Mouse (Mus musculus) layer of hippocampus, adult 2 months (tissue): ENCODE results near the gene Cars2. TPM values are rescaled to one million over a fixed set of nuclear protein-coding genes. Genes with fewer than 3 reads are reported as not detected.
A peak's percentile ranks its signal among the peaks of the same experiment; 100 is the strongest.
"Not testable (repeated sequence)": the region's sequence is repeated elsewhere in the genome, so short reads cannot be mapped to it uniquely, and the experiment has no call there.

ENCODE experiments used
- DNase-seq, 2 experiments: peaks; one replicate each; pipeline ENCODE4 v3.0.0; 2022; ENCODE audit warnings: low spot score in 2 of 2
- H3K27ac ChIP-seq: fragments of 200-600 bp; 2 replicates; pipeline ENCODE4 v1.8.1; 2022
- H3K4me3 ChIP-seq: fragments of 200-600 bp; 2 replicates; pipeline ENCODE4 v1.8.1; 2022; ENCODE audit warnings: mild to moderate bottlenecking
- CTCF ChIP-seq: fragments of 200-600 bp; conservative IDR thresholded peaks from 2 replicates; pipeline ENCODE4 v1.8.1; 2022; ENCODE audit warnings: antibody characterized with exemption, mild to moderate bottlenecking, moderate library complexity
- total RNA-seq, 2 experiments: library from RNA; stranded (reverse); gene quantifications; 2 replicates each; pipeline ENCODE4 v1.2.3; 2021

Gene Cars2
- total RNA-seq, 2 experiments from 2014 or later = 22.7 to 26.5 TPM

- Histone ChIP-seq H3K4me3 (no peak overlapping the region), H3K27ac (no peak overlapping the region)
- DNase-seq = no peak
- TF ChIP-seq CTCF = no peak
These were observed 18.9 kb upstream of the Cars2 start for GRCm38 (mm10) chr8:11569260-11570097.

- not testable (repeated sequence) for DNase-seq, H3K27ac ChIP-seq, H3K4me3 ChIP-seq
These were observed 17.6 kb upstream of the Cars2 start for GRCm38 (mm10) chr8:11568193-11568592.

- no peak for TF ChIP-seq CTCF
- Histone ChIP-seq H3K4me3 (no peak overlapping the region), H3K27ac (no peak overlapping the region)
- DNase-seq = no peak
These were observed 14.1 kb upstream of the Cars2 start for GRCm38 (mm10) chr8:11564721-11565120.

GRCm38 (mm10) chr8:11564236-11564635, 13.7 kb upstream of the Cars2 start:
- Histone ChIP-seq H3K27ac (no peak overlapping the region), H3K4me3 (no peak overlapping the region)
- TF ChIP-seq CTCF = no peak
- DNase-seq = no peak

- no peak overlapping the region for H3K4me3 ChIP-seq
- H3K27ac ChIP-seq = no peak overlapping the region
- no peak for DNase-seq
- no peak for TF ChIP-seq CTCF
These were observed 9.6 kb upstream of the Cars2 start for GRCm38 (mm10) chr8:11560220-11560619.

GRCm38 (mm10) chr8:11559511-11559910, 8.9 kb upstream of the Cars2 start:
- no peak overlapping the region for H3K4me3 ChIP-seq
- DNase-seq = no peak
- H3K27ac ChIP-seq = no peak overlapping the region
- TF ChIP-seq CTCF = no peak

- DNase-seq = peak; percentile 92 to 96
- TF ChIP-seq CTCF = no peak
- H3K4me3 ChIP-seq = peak overlapping the region; percentile 78
- peak overlapping the region; percentile 93 for H3K27ac ChIP-seq
These were observed 7.4 kb upstream of the Cars2 start for GRCm38 (mm10) chr8:11557768-11558629.

- no peak for TF ChIP-seq CTCF
- H3K27ac ChIP-seq = peak overlapping the region; percentile 93
- H3K4me3 ChIP-seq = peak overlapping the region; percentile 78
- DNase-seq = no peak
These were observed 6.8 kb upstream of the Cars2 start for GRCm38 (mm10) chr8:11557424-11557767.

- peak overlapping the region; percentile 93 for H3K27ac ChIP-seq
- no peak for TF ChIP-seq CTCF
- no peak for DNase-seq
These were observed 6.3 kb upstream of the Cars2 start for GRCm38 (mm10) chr8:11556691-11557423.

GRCm38 (mm10) chr8:11555720-11556591, 5.4 kb upstream of the Cars2 start:
- Histone ChIP-seq H3K27ac (peak overlapping the region; percentile 99), H3K4me3 (peak overlapping the region; percentile 78)
- TF ChIP-seq CTCF = no peak; the same call in 1 of the 2 replicates
- DNase-seq = peak; percentile 99 to 100

More at GRCm38 (mm10) chr8:11556691-11557423, 6.3 kb upstream of the Cars2 start:
- H3K4me3 ChIP-seq = peak overlapping the region; percentile 78

- TF ChIP-seq CTCF = no peak
- Histone ChIP-seq H3K27ac (peak within 1 kb of the TSS; percentile 99), H3K4me3 (peak within 1 kb of the TSS; percentile 78)
- peak; percentile 94 for DNase-seq
These were observed 4.5 kb upstream of the Cars2 start, which contains the start of gene Ing1 for GRCm38 (mm10) chr8:11554799-11555719. Ing1 (plus strand) TSS chr8:11555571.
